Mouse (Mus musculus): Measurements from ENCODE around the gene Syn3. TPM values are rescaled to one million over a fixed set of nuclear protein-coding genes. Genes with fewer than 3 reads are reported as not detected.
"Not testable (repeated sequence)": the region's sequence is repeated elsewhere in the genome, so short reads cannot be mapped to it uniquely, and the experiment has no call there.

Syn3 gene
- polyA plus RNA-seq, 1 experiment from 2014 or later = 24.8 TPM

DNA sequence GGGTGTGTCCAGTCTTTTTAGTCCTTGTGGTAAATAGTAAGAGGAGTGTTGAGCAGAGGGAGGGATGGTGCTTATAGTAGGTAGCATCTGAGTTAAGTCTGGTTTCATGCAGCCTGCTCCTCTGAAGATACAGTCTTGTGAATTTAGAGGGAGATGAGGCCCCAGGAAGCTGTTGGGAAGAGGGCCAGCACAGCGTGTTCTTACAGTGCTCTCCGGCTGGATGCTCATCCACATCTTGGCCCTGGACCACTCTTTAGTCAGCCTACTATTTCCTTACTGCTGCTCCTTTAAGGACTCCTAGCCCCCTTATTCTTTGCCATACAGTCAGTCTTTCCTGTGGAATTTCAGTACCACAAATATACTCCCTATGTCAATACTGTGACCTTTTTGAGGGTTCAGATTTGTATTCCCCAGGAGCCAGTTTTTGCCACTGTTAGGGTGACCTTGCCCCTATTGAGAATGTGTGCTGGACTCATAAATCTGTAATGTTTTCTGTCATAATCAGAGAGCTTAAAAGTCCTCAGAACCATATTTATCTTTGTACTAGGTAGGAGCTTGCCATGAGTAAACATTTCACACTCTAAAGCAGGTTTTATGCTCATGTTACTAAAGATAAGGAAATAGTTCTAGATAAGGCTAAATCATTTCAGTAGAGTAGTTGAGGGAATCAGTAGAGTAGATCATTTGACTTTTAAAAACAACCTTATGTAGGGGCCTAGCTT is 464.5 kb downstream of the Syn3 start:
- WGBS = 82% methylated on average over 2 of the region's 2 CpGs
- Histone ChIP-seq H3K4me3 (replicated peaks; ENCODE audit: low read length) (no peak overlapping the region), H3K27me3 (replicated peaks; ENCODE audit: control insufficient read depth, insufficient read depth, low read length) (no peaks in the 10 kb centered on the region), H3K4me1 (replicated peaks; ENCODE audit: control insufficient read depth, insufficient read depth, low read length) (no peaks in the 10 kb centered on the region), H3K4me2 (ENCODE audit: low read length) (no peak overlapping the region), H3K9ac (replicated peaks; ENCODE audit: low read depth, low read length) (no peak overlapping the region), H3K36me3 (ENCODE audit: control insufficient read depth, insufficient read depth) (no peaks in the 10 kb centered on the region), H3K27ac (ENCODE audit: low read length) (no peak overlapping the region), H3K9me3 (ENCODE audit: control insufficient read depth, low read length) (no peaks in the 10 kb centered on the region)
- ATAC-seq = no peak

DNA sequence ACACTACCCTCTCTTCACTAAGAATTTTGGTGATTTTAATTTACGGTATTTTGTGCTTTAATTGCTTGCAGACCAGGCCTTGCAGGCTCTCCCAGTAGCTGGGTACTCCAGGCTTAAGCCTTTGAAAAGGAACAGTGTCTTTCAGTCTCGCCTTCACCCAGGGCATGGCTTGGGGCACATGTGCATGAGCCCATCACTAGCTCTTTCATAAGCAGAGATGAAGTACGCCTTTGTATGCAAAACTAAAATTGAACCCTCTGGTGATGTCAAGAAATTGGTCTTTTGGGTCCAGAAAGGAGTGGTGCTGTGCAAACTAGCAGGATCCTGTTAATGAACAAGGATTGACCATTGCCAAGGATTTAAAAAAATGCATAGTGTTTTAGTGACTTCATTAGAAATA is 466.2 kb downstream of the Syn3 start:
- H3K9ac ChIP-seq (replicated peaks; ENCODE audit: low read depth, low read length) = no peak overlapping the region
- H3K36me3 ChIP-seq (ENCODE audit: control insufficient read depth, insufficient read depth) = no peaks in the 10 kb centered on the region
- H3K4me3 ChIP-seq (replicated peaks; ENCODE audit: low read length) = no peak overlapping the region
- ATAC-seq = no peak
- no peak overlapping the region for H3K4me2 ChIP-seq (ENCODE audit: low read length)
- no peak overlapping the region for H3K27ac ChIP-seq (ENCODE audit: low read length)
- H3K27me3 ChIP-seq (replicated peaks; ENCODE audit: control insufficient read depth, insufficient read depth, low read length) = no peaks in the 10 kb centered on the region
- no peaks in the 10 kb centered on the region for H3K4me1 ChIP-seq (replicated peaks; ENCODE audit: control insufficient read depth, insufficient read depth, low read length)
- H3K9me3 ChIP-seq (ENCODE audit: control insufficient read depth, low read length) = no peaks in the 10 kb centered on the region
- WGBS = 73% methylated on average over 3 of the region's 3 CpGs

DNA sequence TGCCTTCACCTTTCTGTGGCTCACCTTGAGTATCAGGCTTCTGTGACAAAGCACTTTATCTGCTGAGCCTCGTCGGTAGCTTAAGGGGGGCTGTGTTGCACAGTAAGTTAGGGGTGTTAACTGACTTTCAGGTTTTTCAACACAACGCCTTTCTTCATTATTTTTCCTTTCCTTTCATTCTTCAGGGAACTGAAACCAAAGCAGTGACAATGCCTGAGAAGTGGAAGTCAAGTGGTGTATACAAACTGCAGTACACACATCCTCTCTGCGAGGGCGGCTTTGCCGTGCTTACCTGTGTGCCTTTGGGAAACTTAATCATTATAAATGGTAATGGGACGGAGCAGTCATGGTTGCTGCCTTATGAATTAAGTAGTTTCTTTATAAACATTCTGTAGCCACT is 468.0 kb downstream of the Syn3 start:
- Histone ChIP-seq H3K36me3 (ENCODE audit: control insufficient read depth, insufficient read depth) (no peaks in the 10 kb centered on the region), H3K9me3 (ENCODE audit: control insufficient read depth, low read length) (no peaks in the 10 kb centered on the region), H3K4me1 (replicated peaks; ENCODE audit: control insufficient read depth, insufficient read depth, low read length) (no peaks in the 10 kb centered on the region), H3K4me3 (replicated peaks; ENCODE audit: low read length) (no peak overlapping the region), H3K4me2 (ENCODE audit: low read length) (no peak overlapping the region), H3K27ac (ENCODE audit: low read length) (no peak overlapping the region), H3K27me3 (replicated peaks; ENCODE audit: control insufficient read depth, insufficient read depth, low read length) (no peaks in the 10 kb centered on the region), H3K9ac (replicated peaks; ENCODE audit: low read depth, low read length) (no peak overlapping the region)
- ATAC-seq = no peak
- 88% methylated on average over 7 of the region's 7 CpGs for WGBS

DNA sequence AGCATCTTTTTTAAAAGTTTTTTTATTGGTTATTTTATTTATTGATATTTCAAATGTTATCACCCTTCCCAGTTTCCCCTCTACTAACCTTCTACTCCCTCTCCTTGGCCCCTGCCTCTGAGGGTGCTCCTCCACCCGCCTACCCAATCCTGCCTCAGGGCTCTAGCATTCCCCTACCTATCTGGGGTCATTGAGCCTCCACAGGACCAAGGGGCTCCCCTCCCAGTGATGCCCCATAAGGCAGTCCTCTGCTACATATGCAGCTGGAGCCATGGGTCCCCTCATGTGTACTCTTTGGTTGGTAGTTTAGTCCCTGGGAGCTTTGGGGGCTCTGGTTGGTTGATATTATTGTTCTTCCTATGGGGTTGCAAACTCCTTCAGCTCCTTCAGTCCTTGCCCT is 471.9 kb downstream of the Syn3 start:
- H3K4me3 ChIP-seq (replicated peaks; ENCODE audit: low read length); H3K36me3 ChIP-seq (ENCODE audit: control insufficient read depth, insufficient read depth); H3K4me2 ChIP-seq (ENCODE audit: low read length); H3K27me3 ChIP-seq (replicated peaks; ENCODE audit: control insufficient read depth, insufficient read depth, low read length); H3K4me1 ChIP-seq (replicated peaks; ENCODE audit: control insufficient read depth, insufficient read depth, low read length); H3K27ac ChIP-seq (ENCODE audit: low read length); H3K9me3 ChIP-seq (ENCODE audit: control insufficient read depth, low read length); ATAC-seq; H3K9ac ChIP-seq (replicated peaks; ENCODE audit: low read depth, low read length): not testable (repeated sequence)
- 84% methylated on average over 1 of the region's 1 CpGs for WGBS

DNA sequence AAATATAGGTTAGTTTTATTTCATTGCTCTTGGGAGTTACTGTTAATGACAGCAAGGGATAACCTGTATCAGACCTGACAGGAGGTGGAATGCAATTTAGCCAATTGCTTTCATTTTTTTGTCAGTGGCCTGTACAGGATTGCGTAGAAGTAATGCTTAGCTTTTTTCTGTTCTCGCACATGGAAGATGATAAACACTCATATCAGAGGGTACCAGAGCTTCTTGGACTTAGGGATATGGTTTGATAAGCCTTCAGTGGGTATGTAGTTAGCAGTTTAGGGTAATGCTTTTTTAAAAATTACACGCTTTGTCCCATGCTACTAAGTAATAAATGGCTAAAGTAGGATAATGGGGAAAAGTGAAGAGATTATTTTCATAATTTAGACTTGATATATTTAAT is 472.3 kb downstream of the Syn3 start:
- H3K9me3 ChIP-seq (ENCODE audit: control insufficient read depth, low read length) = no peaks in the 10 kb centered on the region
- no peak overlapping the region for H3K4me2 ChIP-seq (ENCODE audit: low read length)
- no peaks in the 10 kb centered on the region for H3K27me3 ChIP-seq (replicated peaks; ENCODE audit: control insufficient read depth, insufficient read depth, low read length)
- H3K4me1 ChIP-seq (replicated peaks; ENCODE audit: control insufficient read depth, insufficient read depth, low read length) = peaks cover 4% of the 10 kb centered on the region; the same call in 1 of the 2 replicates
- H3K9ac ChIP-seq (replicated peaks; ENCODE audit: low read depth, low read length) = no peak overlapping the region
- H3K36me3 ChIP-seq (ENCODE audit: control insufficient read depth, insufficient read depth) = no peaks in the 10 kb centered on the region
- WGBS = 98% methylated on average over 3 of the region's 3 CpGs
- no peak overlapping the region for H3K27ac ChIP-seq (ENCODE audit: low read length)
- ATAC-seq = no peak
- H3K4me3 ChIP-seq (replicated peaks; ENCODE audit: low read length) = no peak overlapping the region

DNA sequence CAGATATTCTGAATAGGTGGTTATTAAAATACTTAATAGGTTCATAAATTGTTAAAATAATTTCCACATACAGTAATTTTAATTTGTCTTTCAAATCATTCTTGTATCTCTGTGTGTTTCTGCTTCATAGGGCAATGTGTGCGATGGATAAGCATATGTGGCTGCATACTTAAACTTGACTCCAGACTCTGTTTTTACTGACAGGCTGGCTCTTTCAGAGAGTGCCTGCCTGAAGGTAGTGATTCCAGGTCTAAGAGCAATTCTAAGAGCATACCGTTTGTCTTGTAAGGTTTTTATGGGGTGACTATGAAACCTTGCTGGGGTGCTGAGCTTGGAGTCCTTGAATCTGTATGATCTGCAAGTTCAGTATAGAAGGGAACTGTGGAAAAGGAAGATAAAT is 472.8 kb downstream of the Syn3 start:
- Histone ChIP-seq H3K27ac (ENCODE audit: low read length) (no peak overlapping the region), H3K36me3 (ENCODE audit: control insufficient read depth, insufficient read depth) (no peaks in the 10 kb centered on the region), H3K9me3 (ENCODE audit: control insufficient read depth, low read length) (no peaks in the 10 kb centered on the region), H3K9ac (replicated peaks; ENCODE audit: low read depth, low read length) (no peak overlapping the region), H3K4me2 (ENCODE audit: low read length) (no peak overlapping the region), H3K27me3 (replicated peaks; ENCODE audit: control insufficient read depth, insufficient read depth, low read length) (no peaks in the 10 kb centered on the region), H3K4me3 (replicated peaks; ENCODE audit: low read length) (no peak overlapping the region), H3K4me1 (replicated peaks; ENCODE audit: control insufficient read depth, insufficient read depth, low read length) (peaks cover 6% of the 10 kb centered on the region; the same call in 1 of the 2 replicates)
- 83% methylated on average over 2 of the region's 2 CpGs for WGBS
- ATAC-seq = no peak

- Histone ChIP-seq H3K4me3 (replicated peaks; ENCODE audit: low read length) (no peak overlapping the region), H3K27me3 (replicated peaks; ENCODE audit: control insufficient read depth, insufficient read depth, low read length) (no peaks in the 10 kb centered on the region), H3K36me3 (ENCODE audit: control insufficient read depth, insufficient read depth) (no peaks in the 10 kb centered on the region), H3K4me2 (ENCODE audit: low read length) (no peak overlapping the region), H3K4me1 (replicated peaks; ENCODE audit: control insufficient read depth, insufficient read depth, low read length) (peaks cover 6% of the 10 kb centered on the region; the same call in 1 of the 2 replicates), H3K9me3 (ENCODE audit: control insufficient read depth, low read length) (no peaks in the 10 kb centered on the region), H3K27ac (ENCODE audit: low read length) (no peak overlapping the region), H3K9ac (replicated peaks; ENCODE audit: low read depth, low read length) (no peak overlapping the region)
- no peak for ATAC-seq
Measured at GRCm38 (mm10) chr10:86023149-86023548, 475.5 kb downstream of the Syn3 start.

DNA sequence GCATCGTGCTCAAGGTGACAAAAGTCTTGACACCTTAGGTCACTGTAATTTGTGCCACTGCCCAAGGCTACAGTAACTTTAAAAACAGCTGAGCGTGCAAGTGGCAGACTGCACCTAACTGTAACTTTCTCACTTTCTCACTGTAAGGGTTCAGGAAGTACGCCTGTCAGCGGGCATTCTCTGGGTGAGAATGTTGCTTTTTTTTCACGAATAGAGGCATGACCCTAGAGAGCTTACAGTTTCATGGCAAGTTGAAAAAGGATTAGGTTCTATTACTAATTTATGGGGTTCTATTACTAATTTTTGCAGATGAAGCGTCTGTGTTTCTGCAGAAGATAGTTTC is 476.3 kb downstream of the Syn3 start:
- Histone ChIP-seq H3K4me1 (replicated peaks; ENCODE audit: control insufficient read depth, insufficient read depth, low read length) (peaks cover 6% of the 10 kb centered on the region; the same call in 1 of the 2 replicates), H3K36me3 (ENCODE audit: control insufficient read depth, insufficient read depth) (no peaks in the 10 kb centered on the region), H3K27me3 (replicated peaks; ENCODE audit: control insufficient read depth, insufficient read depth, low read length) (no peaks in the 10 kb centered on the region), H3K27ac (ENCODE audit: low read length) (no peak overlapping the region), H3K4me3 (replicated peaks; ENCODE audit: low read length) (peak overlapping the region; percentile 88), H3K9me3 (ENCODE audit: control insufficient read depth, low read length) (no peaks in the 10 kb centered on the region), H3K9ac (replicated peaks; ENCODE audit: low read depth, low read length) (peak overlapping the region; percentile 87), H3K4me2 (ENCODE audit: low read length) (peak overlapping the region; percentile 84)
- peak; percentile 11; the same call in 1 of the 2 replicates for ATAC-seq
- WGBS = 7% methylated on average over 6 of the region's 6 CpGs

- H3K9me3 ChIP-seq (ENCODE audit: control insufficient read depth, low read length) = no peaks in the 10 kb centered on the region
- no peaks in the 10 kb centered on the region for H3K36me3 ChIP-seq (ENCODE audit: control insufficient read depth, insufficient read depth)
- ATAC-seq = peak; percentile 99
- WGBS = under 1% methylated on average over 71 of the region's 82 CpGs
- H3K9ac ChIP-seq (replicated peaks; ENCODE audit: low read depth, low read length) = peak within 1 kb of the TSS; percentile 87
- H3K4me1 ChIP-seq (replicated peaks; ENCODE audit: control insufficient read depth, insufficient read depth, low read length) = peaks cover 6% of the 10 kb centered on the region; the same call in 1 of the 2 replicates
- H3K27ac ChIP-seq (ENCODE audit: low read length) = peak within 1 kb of the TSS; percentile 80
- peak within 1 kb of the TSS; percentile 88 for H3K4me3 ChIP-seq (replicated peaks; ENCODE audit: low read length)
- H3K27me3 ChIP-seq (replicated peaks; ENCODE audit: control insufficient read depth, insufficient read depth, low read length) = no peaks in the 10 kb centered on the region
- H3K4me2 ChIP-seq (ENCODE audit: low read length) = peak within 1 kb of the TSS; percentile 84
Measured at GRCm38 (mm10) chr10:86021749-86022473, 476.8 kb downstream of the Syn3 start, which contains the start of gene Fbxo7. Gene Fbxo7 (plus strand): TSS chr10:86021972.

All from forebrain, embryonic 16.5 days (tissue).